Mouse (Mus musculus) lung, embryonic 15.5 days (tissue): ENCODE measurements at regions not wholly inside any gene's neighbourhood (a gene's known extent, or its start where the extent isn't known, plus 50 kb on each side); places are given as distances from the start of the nearest gene placed in this dataset.

ENCODE experiments used
- ATAC-seq: fragments of 200-750 bp; cut with Nextera tagmentation; 2 replicates; pipeline ENCODE4 v1.8.0; 2017; ENCODE audit warnings: moderate number of reproducible peaks, borderline replicate concordance; ENCODE audit not compliant: low FRiP score, low TSS enrichment; ENCODE audit errors: extremely low read depth
- H3K27ac ChIP-seq: fragments of 300-500 bp; sonication (generic); 2 replicates; pipeline ENCODE4 v1.5.1; 2015; ENCODE audit warnings: moderate library complexity, mild to moderate bottlenecking, inconsistent platforms
- H3K27me3 ChIP-seq: fragments of 300-500 bp; sonication (generic); 2 replicates; pipeline ENCODE4 v1.6.1; 2015; ENCODE audit warnings: inconsistent platforms
- H3K36me3 ChIP-seq: fragments of 300-500 bp; sonication (generic); 2 replicates; pipeline ENCODE4 v1.6.1; 2015; ENCODE audit warnings: inconsistent platforms
- H3K4me1 ChIP-seq: fragments of 300-500 bp; sonication (generic); 2 replicates; pipeline ENCODE4 v1.6.1; 2015; ENCODE audit warnings: inconsistent platforms
- H3K4me2 ChIP-seq: fragments of 300-500 bp; sonication (generic); 2 replicates; pipeline ENCODE4 v1.6.1; 2015; ENCODE audit warnings: inconsistent platforms, mild to moderate bottlenecking, moderate library complexity
- H3K4me3 ChIP-seq: fragments of 300-500 bp; sonication (generic); 2 replicates; pipeline ENCODE4 v1.5.1; 2015; ENCODE audit warnings: mild to moderate bottlenecking, inconsistent platforms
- H3K9ac ChIP-seq: fragments of 300-500 bp; sonication (generic); 2 replicates; pipeline ENCODE4 v1.6.1; 2015; ENCODE audit warnings: inconsistent platforms
- H3K9me3 ChIP-seq: fragments of 300-500 bp; sonication (generic); 2 replicates; pipeline ENCODE4 v1.6.1; 2016; ENCODE audit warnings: inconsistent platforms
- WGBS: fragments of 180-500 bp; shearing (Covaris S2); methylation state at CpG from one replicate; pipeline ENCODE4 v1.1.7; 2015; 5-methylcytosine and 5-hydroxymethylcytosine counted together

- WGBS, result 84% methylated on average over 3 of the region's 3 CpGs
- H3K9ac ChIP-seq, result no peak overlapping the region
- no peaks in the 10 kb centered on the region for H3K27me3 ChIP-seq
- no peaks in the 10 kb centered on the region for H3K9me3 ChIP-seq
- H3K27ac ChIP-seq, result no peak overlapping the region
- H3K4me1 ChIP-seq, result peaks cover 4% of the 10 kb centered on the region; the same call in 1 of the 2 replicates
- no peak for ATAC-seq
- H3K4me2 ChIP-seq, result no peak overlapping the region
- H3K36me3 ChIP-seq, result no peaks in the 10 kb centered on the region
- H3K4me3 ChIP-seq, result no peak overlapping the region
These were observed 70.6 kb upstream of the Slc24a4 start for GRCm38 (mm10) chr12:102057979-102058378.

GRCm38 (mm10) chr12:102058428-102058827 is 70.1 kb upstream of the Slc24a4 start:
- no peaks in the 10 kb centered on the region for H3K27me3 ChIP-seq
- no peak overlapping the region for H3K27ac ChIP-seq
- H3K36me3 ChIP-seq, result no peaks in the 10 kb centered on the region
- H3K4me3 ChIP-seq, result no peak overlapping the region
- no peaks in the 10 kb centered on the region for H3K9me3 ChIP-seq
- H3K9ac ChIP-seq, result no peak overlapping the region
- H3K4me2 ChIP-seq, result no peak overlapping the region
- H3K4me1 ChIP-seq, result peaks cover 4% of the 10 kb centered on the region; the same call in 1 of the 2 replicates
- no peak for ATAC-seq
- 77% methylated on average over 3 of the region's 3 CpGs for WGBS

- no peak overlapping the region for H3K4me3 ChIP-seq
- H3K27ac ChIP-seq, result no peak overlapping the region
- H3K9me3 ChIP-seq, result no peaks in the 10 kb centered on the region
- peaks cover 4% of the 10 kb centered on the region; the same call in 1 of the 2 replicates for H3K4me1 ChIP-seq
- H3K9ac ChIP-seq, result no peak overlapping the region
- H3K36me3 ChIP-seq, result no peaks in the 10 kb centered on the region
- no peaks in the 10 kb centered on the region for H3K27me3 ChIP-seq
- no peak for ATAC-seq
- whole genome bisulfite sequencing, result 69% methylated on average over 5 of the region's 5 CpGs
- H3K4me2 ChIP-seq, result no peak overlapping the region
These were observed 67.4 kb upstream of the Slc24a4 start for GRCm38 (mm10) chr12:102061096-102061495.

- H3K9ac ChIP-seq, result no peak overlapping the region
- 37% methylated on average over 7 of the region's 7 CpGs for WGBS
- no peak overlapping the region for H3K4me3 ChIP-seq
- H3K9me3 ChIP-seq, result no peaks in the 10 kb centered on the region
- peaks cover 4% of the 10 kb centered on the region; the same call in 1 of the 2 replicates for H3K4me1 ChIP-seq
- no peak overlapping the region for H3K27ac ChIP-seq
- no peak overlapping the region for H3K4me2 ChIP-seq
- ATAC-seq, result peak; percentile 25; the same call in 1 of the 2 replicates
- H3K27me3 ChIP-seq, result no peaks in the 10 kb centered on the region
- no peaks in the 10 kb centered on the region for H3K36me3 ChIP-seq
These were observed 66.6 kb upstream of the Slc24a4 start for GRCm38 (mm10) chr12:102061657-102062614.

GRCm38 (mm10) chr12:102062648-102063047 is 65.9 kb upstream of the Slc24a4 start:
- Histone ChIP-seq H3K27me3 (no peaks in the 10 kb centered on the region), H3K4me2 (no peak overlapping the region), H3K4me3 (no peak overlapping the region), H3K36me3 (no peaks in the 10 kb centered on the region), H3K27ac (no peak overlapping the region), H3K9me3 (no peaks in the 10 kb centered on the region), H3K9ac (no peak overlapping the region), H3K4me1 (peaks cover 4% of the 10 kb centered on the region; the same call in 1 of the 2 replicates)
- whole genome bisulfite sequencing, result 22% methylated on average over 7 of the region's 7 CpGs
- ATAC-seq, result peak; percentile 54; the same call in 1 of the 2 replicates

GRCm38 (mm10) chr12:102063211-102063610 is 65.3 kb upstream of the Slc24a4 start:
- H3K4me3 ChIP-seq, result no peak overlapping the region
- no peaks in the 10 kb centered on the region for H3K9me3 ChIP-seq
- H3K27me3 ChIP-seq, result no peaks in the 10 kb centered on the region
- no peak overlapping the region for H3K4me2 ChIP-seq
- H3K36me3 ChIP-seq, result no peaks in the 10 kb centered on the region
- no peak overlapping the region for H3K9ac ChIP-seq
- no peak overlapping the region for H3K27ac ChIP-seq
- ATAC-seq, result no peak
- H3K4me1 ChIP-seq, result peaks cover 4% of the 10 kb centered on the region; the same call in 1 of the 2 replicates
- WGBS, result 81% methylated on average over 6 of the region's 6 CpGs

GRCm38 (mm10) chr12:102064710-102065325 is 63.7 kb upstream of the Slc24a4 start:
- Histone ChIP-seq H3K27me3 (no peaks in the 10 kb centered on the region), H3K4me2 (no peak overlapping the region), H3K4me1 (peaks cover 7% of the 10 kb centered on the region; the same call in 1 of the 2 replicates), H3K9ac (no peak overlapping the region), H3K36me3 (no peaks in the 10 kb centered on the region), H3K27ac (no peak overlapping the region), H3K4me3 (no peak overlapping the region), H3K9me3 (no peaks in the 10 kb centered on the region)
- 62% methylated on average over 5 of the region's 5 CpGs for WGBS
- ATAC-seq, result no peak

GRCm38 (mm10) chr12:102067685-102068084 is 60.8 kb upstream of the Slc24a4 start:
- ATAC-seq, result no peak
- H3K27me3 ChIP-seq, result no peaks in the 10 kb centered on the region
- H3K9ac ChIP-seq, result no peak overlapping the region
- H3K4me3 ChIP-seq, result no peak overlapping the region
- no peak overlapping the region for H3K27ac ChIP-seq
- peaks cover 8% of the 10 kb centered on the region; the same call in 1 of the 2 replicates for H3K4me1 ChIP-seq
- no peak overlapping the region for H3K4me2 ChIP-seq
- 90% methylated on average over 7 of the region's 7 CpGs for WGBS
- no peaks in the 10 kb centered on the region for H3K36me3 ChIP-seq
- H3K9me3 ChIP-seq, result no peaks in the 10 kb centered on the region

- H3K27ac ChIP-seq, result peak overlapping the region; percentile 5
- no peaks in the 10 kb centered on the region for H3K36me3 ChIP-seq
- no peak overlapping the region for H3K9ac ChIP-seq
- ATAC-seq, result peak; percentile 75
- no peaks in the 10 kb centered on the region for H3K27me3 ChIP-seq
- H3K4me2 ChIP-seq, result no peak overlapping the region
- no peak overlapping the region for H3K4me3 ChIP-seq
- H3K9me3 ChIP-seq, result no peaks in the 10 kb centered on the region
- peaks cover 7% of the 10 kb centered on the region; the same call in 1 of the 2 replicates for H3K4me1 ChIP-seq
- WGBS, result 35% methylated on average over 10 of the region's 10 CpGs
These were observed 58.9 kb upstream of the Slc24a4 start for GRCm38 (mm10) chr12:102069521-102070201.

GRCm38 (mm10) chr12:102071888-102072619 is 56.5 kb upstream of the Slc24a4 start:
- ATAC-seq, result no peak
- H3K27me3 ChIP-seq, result no peaks in the 10 kb centered on the region
- H3K9me3 ChIP-seq, result no peaks in the 10 kb centered on the region
- H3K36me3 ChIP-seq, result no peaks in the 10 kb centered on the region
- H3K9ac ChIP-seq, result no peak overlapping the region
- H3K27ac ChIP-seq, result no peak overlapping the region
- H3K4me1 ChIP-seq, result peaks cover 7% of the 10 kb centered on the region; the same call in 1 of the 2 replicates
- no peak overlapping the region for H3K4me2 ChIP-seq
- no peak overlapping the region for H3K4me3 ChIP-seq
- 81% methylated on average over 9 of the region's 9 CpGs for WGBS

GRCm38 (mm10) chr12:102073540-102073939 is 55.0 kb upstream of the Slc24a4 start:
- no peaks in the 10 kb centered on the region for H3K9me3 ChIP-seq
- H3K36me3 ChIP-seq, result no peaks in the 10 kb centered on the region
- ATAC-seq, result no peak
- peaks cover 7% of the 10 kb centered on the region; the same call in 1 of the 2 replicates for H3K4me1 ChIP-seq
- H3K4me2 ChIP-seq, result no peak overlapping the region
- no peaks in the 10 kb centered on the region for H3K27me3 ChIP-seq
- H3K4me3 ChIP-seq, result no peak overlapping the region
- 84% methylated on average over 3 of the region's 3 CpGs for WGBS
- H3K27ac ChIP-seq, result no peak overlapping the region
- no peak overlapping the region for H3K9ac ChIP-seq
